Mouse (Mus musculus) ES-E14 (cell line): ENCODE measurements around the gene Eif2b2.

Experiments
- HCFC1 ChIP-seq: IDR thresholded peaks from 2 replicates; pipeline ENCODE4 v1.6.1; 2012; ENCODE audit warnings: low read length, inconsistent platforms, borderline replicate concordance; ENCODE audit not compliant: insufficient read depth
- ZNF384 ChIP-seq: IDR thresholded peaks from 2 replicates; pipeline ENCODE4 v1.6.1; 2012; ENCODE audit warnings: low read depth, low read length, inconsistent platforms

DNA sequence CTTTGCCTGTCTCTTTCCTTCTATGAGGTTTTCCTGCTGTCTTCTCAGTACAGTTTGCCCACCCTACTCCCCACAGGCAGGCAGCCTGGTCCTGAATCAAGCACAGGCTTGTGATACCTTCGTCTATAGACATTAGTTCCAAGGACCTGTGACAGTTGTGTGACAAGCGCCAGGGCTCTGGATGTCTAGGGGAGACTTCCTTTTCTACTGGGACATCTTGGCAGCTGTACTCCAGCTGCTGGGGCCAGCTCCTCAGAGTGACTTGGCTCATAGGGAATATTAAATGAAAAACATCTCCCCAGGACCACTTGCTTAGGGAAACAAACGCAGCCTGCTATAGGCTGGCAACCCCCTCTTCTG lies 48.4 kb upstream of the Eif2b2 start:
- TF ChIP-seq ZNF384 (no peak), HCFC1 (no peak)
